Mouse (Mus musculus): ENCODE results near the gene Tas2r140.

The Tas2r140 gene

DNA sequence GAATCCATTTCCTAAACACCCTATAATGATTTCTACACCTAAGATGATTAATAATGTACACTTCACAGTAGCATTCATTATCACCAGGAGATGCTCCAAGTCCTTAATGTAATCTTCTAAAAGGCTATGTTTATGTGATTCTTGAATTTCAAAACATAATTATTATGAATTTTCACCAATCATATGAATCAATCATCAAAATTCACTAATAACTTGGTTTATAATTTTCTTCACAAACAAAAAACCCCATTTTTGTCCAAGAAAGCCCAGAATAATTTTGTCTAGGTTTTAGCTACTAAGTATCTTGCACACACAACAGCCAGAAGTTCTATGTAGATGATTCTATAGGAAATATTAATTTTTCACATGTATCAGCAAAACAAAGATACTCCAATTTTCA lies at the start of gene Tas2r140:
Tas2r140 (minus strand) TSS at position 101 of the 400 bp plus-strand sequence.
- DNase-seq: no peak

DNA sequence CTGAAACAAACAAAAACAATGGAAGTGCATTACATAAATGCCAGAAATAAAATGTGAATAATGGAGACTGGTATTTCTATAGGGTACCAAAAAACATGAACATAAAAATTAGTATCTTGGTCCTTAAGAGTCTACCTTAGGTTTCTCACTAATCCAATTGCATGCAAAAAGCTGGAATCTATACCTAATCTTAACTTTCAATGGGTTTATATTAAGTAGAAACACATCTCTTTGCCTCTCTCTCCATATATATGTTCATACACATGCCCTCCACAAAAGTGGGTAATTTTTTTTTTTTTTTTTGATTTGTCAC lies 48.9 kb upstream of the Tas2r140 start, which contains the start of gene Smim10l1:
Smim10l1 (plus strand) TSS at position 301 of the 313 bp plus-strand sequence.
- no peak for DNase-seq

DNA sequence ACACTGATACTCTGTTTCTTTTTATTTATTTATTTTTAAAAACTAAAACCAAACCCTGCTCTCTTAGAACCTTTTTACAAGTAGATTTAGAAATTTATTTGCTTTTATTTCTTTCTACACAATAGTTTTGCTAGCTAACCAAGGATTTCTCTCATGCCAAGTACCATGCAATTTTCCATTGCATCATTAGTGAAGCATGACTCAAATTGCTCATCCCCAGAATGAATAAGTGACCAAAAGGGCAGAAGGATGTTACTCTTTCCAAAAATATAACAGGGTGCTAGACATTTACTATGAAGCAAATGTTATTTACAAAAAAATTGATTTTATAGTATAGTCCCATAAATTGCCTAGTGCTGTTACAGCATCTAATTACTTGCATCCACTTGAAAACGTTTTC lies 46.8 kb upstream of the Tas2r140 start:
- DNase-seq: no peak

DNA sequence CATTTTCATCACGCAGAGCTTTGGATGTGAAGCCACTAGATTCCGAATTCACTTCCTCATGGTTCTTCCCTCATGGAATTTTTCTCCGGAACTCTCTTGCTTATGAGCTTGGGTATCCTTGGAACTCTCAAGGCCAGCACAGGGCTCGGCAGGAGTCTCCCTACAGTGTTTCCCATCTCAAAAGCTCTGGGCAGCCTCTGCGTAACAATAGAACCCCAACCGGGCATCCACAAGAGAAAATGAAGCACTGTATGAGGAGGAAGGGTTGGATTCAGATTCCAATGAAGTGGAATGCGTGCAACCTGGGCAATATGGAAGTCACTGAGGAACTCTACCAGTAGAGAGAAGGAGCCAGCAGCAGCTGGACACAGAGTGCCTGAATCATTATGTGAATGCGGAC lies 36.6 kb upstream of the Tas2r140 start:
- DNase-seq: no peak

DNA sequence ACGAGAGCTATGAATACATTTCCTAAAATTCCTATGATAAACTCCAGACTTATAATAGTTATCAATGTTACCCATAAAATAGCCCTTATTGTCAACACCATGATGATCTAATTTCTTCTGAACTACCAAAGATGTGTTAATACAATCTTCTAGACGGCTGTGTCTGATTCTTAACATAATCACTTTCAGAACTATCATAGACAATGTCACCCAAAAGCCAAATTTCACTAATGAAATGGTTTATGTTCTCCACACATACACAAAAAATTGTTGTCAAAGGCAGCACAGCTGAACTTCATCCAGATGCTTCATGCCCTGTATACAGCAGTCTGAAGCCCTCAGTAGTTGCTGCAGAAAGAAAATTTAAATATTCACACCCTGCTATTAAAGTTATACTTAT lies 18.6 kb downstream of the Tas2r140 start, which contains the start of gene Tas2r103:
Tas2r103 (minus strand) TSS at position 101 of the 400 bp plus-strand sequence.
- DNase-seq: no peak
